Mouse (Mus musculus) limb, embryonic 14.5 days (tissue): ENCODE measurements around the gene Fbxl17. TPM values are rescaled to one million over a fixed set of nuclear protein-coding genes. Genes with fewer than 3 reads are reported as not detected.

Experiments
- ATAC-seq: fragments of 200-750 bp; cut with Nextera tagmentation; 2 replicates; pipeline ENCODE4 v1.8.0; 2017; ENCODE audit warnings: low read depth, moderate number of reproducible peaks, moderate TSS enrichment; ENCODE audit not compliant: low FRiP score
- DNase-seq: peaks from one replicate; pipeline ENCODE4 v3.0.0-alpha.2; 2015; ENCODE audit warnings: low spot score
- H3K27ac ChIP-seq: fragments of 300-500 bp; sonication (generic); replicated peaks from 2 replicates; pipeline ENCODE4 v1.5.1; 2014; ENCODE audit warnings: low read depth, mild to moderate bottlenecking, low read length, moderate library complexity, mixed read lengths
- H3K27me3 ChIP-seq: fragments of 300-500 bp; sonication (generic); 2 replicates; pipeline ENCODE4 v1.6.1; 2014; ENCODE audit warnings: low read length, mixed read lengths; ENCODE audit not compliant: control insufficient read depth, insufficient read depth
- H3K36me3 ChIP-seq: fragments of 300-500 bp; sonication (generic); 2 replicates; pipeline ENCODE4 v1.6.1; 2014; ENCODE audit warnings: mild to moderate bottlenecking, low read length, moderate library complexity, mixed read lengths; ENCODE audit not compliant: control insufficient read depth, insufficient read depth
- H3K4me1 ChIP-seq: fragments of 300-500 bp; sonication (generic); 2 replicates; pipeline ENCODE4 v1.6.1; 2014; ENCODE audit warnings: antibody characterized with exemption, low read length, mixed read lengths; ENCODE audit not compliant: control insufficient read depth, insufficient read depth
- H3K4me2 ChIP-seq: fragments of 300-500 bp; sonication (generic); replicated peaks from 2 replicates; pipeline ENCODE4 v1.6.1; 2014; ENCODE audit warnings: low read depth, mild to moderate bottlenecking, low read length, moderate library complexity; ENCODE audit not compliant: severe bottlenecking
- H3K4me3 ChIP-seq: fragments of 300-500 bp; sonication (generic); replicated peaks from 2 replicates; pipeline ENCODE4 v1.5.1; 2014; ENCODE audit warnings: low read length
- H3K9ac ChIP-seq: fragments of 300-500 bp; sonication (generic); 2 replicates; pipeline ENCODE4 v1.6.1; 2014; ENCODE audit warnings: mild to moderate bottlenecking, low read depth, low read length, moderate library complexity; ENCODE audit not compliant: severe bottlenecking
- H3K9me3 ChIP-seq: fragments of 300-500 bp; sonication (generic); 2 replicates; pipeline ENCODE4 v1.6.1; 2016; ENCODE audit warnings: low read length; ENCODE audit not compliant: control insufficient read depth
- POLR2A ChIP-seq: fragments of 200-500 bp; IDR thresholded peaks from 2 replicates; pipeline ENCODE4 v1.8.0; 2012; ENCODE audit warnings: inconsistent platforms, mild to moderate bottlenecking, moderate library complexity, borderline replicate concordance; ENCODE audit not compliant: insufficient read depth, insufficient read length; ENCODE audit errors: extremely low read depth
- WGBS: fragments of 180-500 bp; shearing (Covaris S2); extraction: QIAGEN DNeasy Blood & Tissue Kit; methylation state at CpG from one replicate; pipeline ENCODE4 v1.1.7; 2014; 5-methylcytosine and 5-hydroxymethylcytosine counted together
- polyA plus RNA-seq, 2 experiments: library from polyadenylated mRNA; depleted of rRNA in 1 of 2; stranded (reverse) in 1 of 2; unstranded in 1 of 2; fragments of >200 nt; fragmentation: Nextera tagmentation in 1 of 2; extraction: Ambion mirVana in 1 of 2; gene quantifications; 2 replicates each; pipeline versions ENCODE4 v1.2.1 to v1.2.3; 2012 to 2014

Fbxl17 gene
- polyA plus RNA-seq, 2 experiments: 12.6 to 12.9 TPM

GRCm38 (mm10) chr17:63168019-63168788, 331.6 kb downstream of the Fbxl17 start:
- no peak overlapping the region for H3K9ac ChIP-seq
- no peaks in the 10 kb centered on the region for H3K36me3 ChIP-seq
- H3K4me1 ChIP-seq: no peaks in the 10 kb centered on the region
- H3K27me3 ChIP-seq: no peaks in the 10 kb centered on the region
- no peak for DNase-seq
- H3K4me3 ChIP-seq: no peak overlapping the region
- no peak overlapping the region for H3K4me2 ChIP-seq
- no peaks in the 10 kb centered on the region for H3K9me3 ChIP-seq
- WGBS: 81% methylated on average over 5 of the region's 5 CpGs
- 0 out of 2 replicates have a peak, but pooled peaks have one; percentile 23 for ATAC-seq
- no peak for TF ChIP-seq POLR2A
- no peak overlapping the region for H3K27ac ChIP-seq

DNA sequence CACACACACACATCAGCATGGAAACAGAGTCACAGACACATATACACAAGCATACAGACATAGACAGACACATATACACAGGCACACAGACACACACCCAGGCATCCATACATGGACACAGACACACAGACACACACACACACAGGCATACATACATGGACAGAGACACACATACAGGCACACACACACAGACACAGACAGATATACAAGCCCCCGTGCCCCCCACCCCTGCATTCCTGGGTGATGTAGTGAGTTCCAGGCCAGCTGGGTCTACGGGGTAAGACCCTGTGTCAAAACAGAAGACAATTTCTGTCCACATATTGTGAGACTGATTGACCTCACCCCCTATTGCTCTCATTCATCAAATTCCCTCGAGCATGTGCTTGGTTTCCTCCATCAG, 332.6 kb downstream of the Fbxl17 start:
- Histone ChIP-seq H3K27me3 (no peaks in the 10 kb centered on the region), H3K9ac (no peak overlapping the region), H3K27ac (no peak overlapping the region), H3K9me3 (no peaks in the 10 kb centered on the region), H3K4me3 (no peak overlapping the region), H3K36me3 (no peaks in the 10 kb centered on the region), H3K4me2 (no peak overlapping the region), H3K4me1 (no peaks in the 10 kb centered on the region)
- 79% methylated on average over 3 of the region's 3 CpGs for WGBS
- ATAC-seq: no peak
- DNase-seq: no peak
- TF ChIP-seq POLR2A: no peak

- Histone ChIP-seq H3K9ac (no peak overlapping the region), H3K36me3 (no peaks in the 10 kb centered on the region), H3K27ac (no peak overlapping the region), H3K9me3 (no peaks in the 10 kb centered on the region), H3K4me2 (no peak overlapping the region), H3K4me3 (no peak overlapping the region), H3K4me1 (no peaks in the 10 kb centered on the region), H3K27me3 (no peaks in the 10 kb centered on the region)
- no peak for TF ChIP-seq POLR2A
- DNase-seq (no peak), ATAC-seq (no peak)
- WGBS: 75% methylated on average over 3 of the region's 3 CpGs
These were observed 333.1 kb downstream of the Fbxl17 start for GRCm38 (mm10) chr17:63166692-63167091.

- no peak overlapping the region for H3K4me2 ChIP-seq
- H3K9me3 ChIP-seq: no peaks in the 10 kb centered on the region
- ATAC-seq (no peak), DNase-seq (no peak)
- no peaks in the 10 kb centered on the region for H3K27me3 ChIP-seq
- H3K36me3 ChIP-seq: no peaks in the 10 kb centered on the region
- no peaks in the 10 kb centered on the region for H3K4me1 ChIP-seq
- no peak overlapping the region for H3K4me3 ChIP-seq
- H3K9ac ChIP-seq: no peak overlapping the region
- no peak for TF ChIP-seq POLR2A
- WGBS: 88% methylated on average over 13 of the region's 13 CpGs
- no peak overlapping the region for H3K27ac ChIP-seq
These were observed 334.0 kb downstream of the Fbxl17 start for GRCm38 (mm10) chr17:63165847-63166246.

GRCm38 (mm10) chr17:63164289-63164688, 335.5 kb downstream of the Fbxl17 start:
- WGBS: 61% methylated on average over 1 of the region's 1 CpGs
- H3K4me1 ChIP-seq: no peaks in the 10 kb centered on the region
- ATAC-seq (no peak), DNase-seq (no peak)
- no peaks in the 10 kb centered on the region for H3K9me3 ChIP-seq
- no peak overlapping the region for H3K9ac ChIP-seq
- H3K36me3 ChIP-seq: no peaks in the 10 kb centered on the region
- H3K27ac ChIP-seq: no peak overlapping the region
- no peak overlapping the region for H3K4me2 ChIP-seq
- no peak for TF ChIP-seq POLR2A
- H3K4me3 ChIP-seq: no peak overlapping the region
- no peaks in the 10 kb centered on the region for H3K27me3 ChIP-seq
